Mouse (Mus musculus): ENCODE results near the gene Hspbap1. TPM values are rescaled to one million over a fixed set of nuclear protein-coding genes. Genes with fewer than 3 reads are reported as not detected.

Hspbap1 gene
- polyA plus RNA-seq (2012; ENCODE audit: insufficient read depth, insufficient read length, low replicate concordance, missing spikeins), result not detected in 2 replicates

DNA sequence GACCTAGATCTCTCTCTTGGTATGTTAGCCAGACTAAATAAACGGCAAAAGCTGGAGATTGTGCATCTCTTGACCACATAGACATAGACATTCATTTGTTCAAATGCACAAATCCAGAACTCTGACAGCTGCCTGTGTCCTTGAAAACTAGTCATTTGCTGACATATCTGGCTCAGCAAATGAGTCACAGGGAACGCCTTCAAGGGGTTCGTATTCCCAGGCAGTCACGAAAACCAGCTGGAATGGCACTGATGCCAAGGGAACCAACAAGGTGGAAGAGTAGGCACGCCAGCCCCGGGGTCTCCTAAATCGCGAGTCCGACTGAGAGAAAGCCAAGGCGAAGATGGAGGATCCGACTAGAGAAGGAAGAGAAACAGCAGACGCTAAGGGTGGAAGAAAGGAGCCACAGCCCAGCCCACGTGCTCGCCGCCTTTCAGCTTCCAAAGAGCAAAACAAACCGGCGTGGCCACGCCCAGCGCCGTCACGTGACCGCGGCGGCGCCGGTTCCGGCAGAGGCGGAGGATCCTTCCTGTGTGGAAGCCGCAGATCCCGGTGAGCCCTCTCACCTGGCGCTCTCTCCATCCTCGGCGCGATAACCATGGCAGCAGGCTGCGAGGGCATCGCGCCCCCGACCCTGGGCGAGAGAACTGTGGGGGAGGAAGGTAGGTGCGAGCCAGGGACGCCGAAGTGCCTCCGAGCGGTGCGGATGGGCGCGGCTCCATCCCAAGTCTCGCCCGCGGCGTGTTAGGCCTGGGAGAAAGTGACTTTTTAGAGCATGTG, at the start of gene Hspbap1:
Hspbap1 (plus strand) TSS at position 498 of the 780 bp plus-strand sequence.
- H3K4me3 ChIP-seq (ENCODE audit: insufficient read depth, low read depth, low read length), result peak within 1 kb of the TSS; percentile 63
- TF ChIP-seq POLR2A (IDR thresholded peaks at IDR 0.05; ENCODE audit: insufficient read depth, low read depth, low read length) (peak; percentile 77), CTCF (IDR thresholded peaks at IDR 0.05; ENCODE audit: insufficient read depth, low read depth, low read length) (no peak)
- WGBS, result under 1% methylated on average over 51 of the region's 51 CpGs
- H3K27ac ChIP-seq (ENCODE audit: insufficient read depth, low read depth, low read length), result peak within 1 kb of the TSS; percentile 26
- peaks cover 4% of the 10 kb centered on the region for H3K4me1 ChIP-seq (ENCODE audit: control insufficient read depth, insufficient read depth, low read length)

DNA sequence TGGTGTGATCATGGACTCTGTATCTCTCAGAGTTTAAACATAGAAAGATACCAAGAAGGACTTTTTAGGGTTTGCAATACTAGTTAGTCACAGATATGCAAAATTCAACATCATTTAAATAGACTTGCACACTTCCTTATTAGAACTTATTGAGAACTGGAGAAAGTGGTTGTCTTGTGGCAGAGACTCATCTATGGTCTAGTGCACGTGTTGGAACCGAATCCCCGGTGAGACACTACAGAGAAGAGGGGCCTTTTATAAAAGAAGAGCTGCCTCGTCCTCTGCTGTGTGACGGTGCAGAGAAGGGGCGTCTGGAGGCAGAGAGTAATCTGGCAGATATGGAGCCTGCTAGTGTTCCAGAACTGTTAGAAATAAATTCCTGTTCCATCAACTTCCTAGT, 45.6 kb upstream of the Hspbap1 start:
- no peak overlapping the region for H3K4me3 ChIP-seq (ENCODE audit: insufficient read depth, low read depth, low read length)
- TF ChIP-seq POLR2A (IDR thresholded peaks at IDR 0.05; ENCODE audit: insufficient read depth, low read depth, low read length), result no peak
- TF ChIP-seq CTCF (IDR thresholded peaks at IDR 0.05; ENCODE audit: insufficient read depth, low read depth, low read length), result no peak
- no peaks in the 10 kb centered on the region for H3K4me1 ChIP-seq (ENCODE audit: control insufficient read depth, insufficient read depth, low read length)
- WGBS, result 79% methylated on average over 6 of the region's 6 CpGs
- no peak overlapping the region for H3K27ac ChIP-seq (ENCODE audit: insufficient read depth, low read depth, low read length)

DNA sequence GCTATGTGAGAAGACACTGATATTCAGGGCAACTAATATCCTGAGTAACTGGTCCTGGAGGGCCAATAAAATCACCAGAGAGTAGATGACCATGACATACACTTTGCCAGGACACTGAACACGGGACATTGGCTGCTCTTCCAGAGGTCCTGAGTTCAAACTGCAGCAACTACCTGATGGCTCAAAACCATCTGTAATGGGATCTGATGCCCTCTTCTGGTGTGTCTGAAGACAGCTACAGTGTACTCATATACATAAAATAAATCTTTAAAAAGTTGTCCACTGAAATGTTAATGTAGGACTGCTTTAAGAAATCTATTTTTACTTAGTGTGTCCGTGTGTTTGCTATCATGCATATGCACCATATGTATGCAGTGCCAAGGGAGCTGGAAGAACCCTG, 43.6 kb upstream of the Hspbap1 start:
- H3K27ac ChIP-seq (ENCODE audit: insufficient read depth, low read depth, low read length), result no peak overlapping the region
- 85% methylated on average over 2 of the region's 2 CpGs for WGBS
- H3K4me3 ChIP-seq (ENCODE audit: insufficient read depth, low read depth, low read length), result no peak overlapping the region
- TF ChIP-seq CTCF (IDR thresholded peaks at IDR 0.05; ENCODE audit: insufficient read depth, low read depth, low read length) (no peak), POLR2A (IDR thresholded peaks at IDR 0.05; ENCODE audit: insufficient read depth, low read depth, low read length) (no peak)
- H3K4me1 ChIP-seq (ENCODE audit: control insufficient read depth, insufficient read depth, low read length), result no peaks in the 10 kb centered on the region

DNA sequence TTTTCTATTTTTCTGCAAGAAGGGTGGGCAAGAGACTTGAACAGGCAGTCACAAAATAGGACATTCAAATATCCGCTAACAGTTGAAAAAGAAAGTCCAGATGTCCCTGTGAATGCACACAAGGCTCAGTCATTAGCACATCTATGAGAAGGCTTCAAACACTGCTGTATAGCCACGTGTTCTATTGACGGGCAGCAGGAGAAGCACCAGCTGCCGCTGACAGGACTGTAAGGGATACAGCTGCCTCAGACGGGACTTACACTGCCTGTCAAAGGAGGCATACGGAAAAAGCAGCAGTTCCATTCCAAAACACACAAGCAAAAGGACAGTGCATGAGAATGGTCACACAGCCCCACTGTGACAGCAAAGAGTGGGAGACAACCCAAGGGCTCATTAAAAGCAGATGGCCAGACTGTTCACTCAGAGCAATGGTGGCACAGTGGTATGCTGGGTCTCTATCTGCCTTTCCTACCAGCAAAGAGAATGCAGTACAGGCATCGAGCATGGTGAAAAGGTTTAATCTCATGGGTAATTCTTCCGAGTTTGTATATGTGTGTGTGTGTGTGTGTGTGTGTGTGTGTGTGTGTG, 40.9 kb upstream of the Hspbap1 start:
- no peak for TF ChIP-seq POLR2A (IDR thresholded peaks at IDR 0.05; ENCODE audit: insufficient read depth, low read depth, low read length)
- no peak for TF ChIP-seq CTCF (IDR thresholded peaks at IDR 0.05; ENCODE audit: insufficient read depth, low read depth, low read length)
- Histone ChIP-seq H3K4me3 (ENCODE audit: insufficient read depth, low read depth, low read length) (no peak overlapping the region), H3K4me1 (ENCODE audit: control insufficient read depth, insufficient read depth, low read length) (no peaks in the 10 kb centered on the region), H3K27ac (ENCODE audit: insufficient read depth, low read depth, low read length) (no peak overlapping the region)
- WGBS, result 57% methylated on average over 8 of the region's 8 CpGs

DNA sequence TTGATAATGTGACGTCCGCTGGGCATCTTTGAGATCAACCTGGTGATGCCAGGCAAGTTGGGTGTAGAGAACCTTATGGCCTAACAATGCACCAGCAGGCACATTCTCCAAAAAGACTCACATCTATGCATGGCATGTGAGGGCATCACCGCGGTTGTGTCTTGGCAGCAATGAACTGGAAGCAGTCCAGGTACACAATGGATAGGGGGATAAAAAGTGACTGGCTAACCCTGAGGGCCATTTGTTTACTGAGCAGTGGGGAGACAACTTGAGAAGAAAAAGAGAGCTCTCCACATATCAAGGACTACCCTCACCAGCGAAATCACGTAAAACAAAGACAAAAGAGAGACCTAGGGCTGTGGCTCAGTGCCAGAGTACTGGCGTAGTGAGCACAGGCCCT, 38.1 kb upstream of the Hspbap1 start:
- 57% methylated on average over 7 of the region's 7 CpGs for WGBS

DNA sequence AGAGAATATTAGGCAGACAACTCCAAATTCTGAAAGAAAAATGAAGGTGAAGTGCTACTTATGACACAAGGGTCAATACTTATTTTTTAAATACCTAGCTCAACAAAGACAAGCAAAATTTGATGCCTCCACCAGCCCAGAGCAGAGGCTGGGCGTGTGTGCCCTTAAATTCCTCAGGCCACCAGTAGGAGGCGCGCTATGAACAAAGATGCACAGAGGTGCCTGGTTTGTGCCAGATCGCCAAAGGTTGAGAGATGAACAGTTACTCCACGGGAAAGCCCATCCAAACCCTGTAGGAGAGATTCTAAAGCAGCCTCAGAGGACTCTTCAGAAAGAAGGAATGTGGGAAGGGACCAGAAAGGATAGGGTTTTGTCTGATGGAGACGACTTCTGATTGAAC, 36.1 kb upstream of the Hspbap1 start:
- peaks cover 13% of the 10 kb centered on the region for H3K4me1 ChIP-seq (ENCODE audit: control insufficient read depth, insufficient read depth, low read length)
- no peak overlapping the region for H3K4me3 ChIP-seq (ENCODE audit: insufficient read depth, low read depth, low read length)
- peak; percentile 77 for TF ChIP-seq CTCF (IDR thresholded peaks at IDR 0.05; ENCODE audit: insufficient read depth, low read depth, low read length)
- no peak for TF ChIP-seq POLR2A (IDR thresholded peaks at IDR 0.05; ENCODE audit: insufficient read depth, low read depth, low read length)
- H3K27ac ChIP-seq (ENCODE audit: insufficient read depth, low read depth, low read length), result no peak overlapping the region
- 26% methylated on average over 6 of the region's 6 CpGs for WGBS

More for the DNA sequence above, 38.1 kb upstream of the Hspbap1 start:
- H3K4me1 ChIP-seq (ENCODE audit: control insufficient read depth, insufficient read depth, low read length), result 0 out of 2 replicates have a peak, but pooled peaks cover 1% of the 10 kb centered on the region
- H3K27ac ChIP-seq (ENCODE audit: insufficient read depth, low read depth, low read length), result no peak overlapping the region
- TF ChIP-seq CTCF (IDR thresholded peaks at IDR 0.05; ENCODE audit: insufficient read depth, low read depth, low read length) (no peak), POLR2A (IDR thresholded peaks at IDR 0.05; ENCODE audit: insufficient read depth, low read depth, low read length) (no peak)
- H3K4me3 ChIP-seq (ENCODE audit: insufficient read depth, low read depth, low read length), result no peak overlapping the region

DNA sequence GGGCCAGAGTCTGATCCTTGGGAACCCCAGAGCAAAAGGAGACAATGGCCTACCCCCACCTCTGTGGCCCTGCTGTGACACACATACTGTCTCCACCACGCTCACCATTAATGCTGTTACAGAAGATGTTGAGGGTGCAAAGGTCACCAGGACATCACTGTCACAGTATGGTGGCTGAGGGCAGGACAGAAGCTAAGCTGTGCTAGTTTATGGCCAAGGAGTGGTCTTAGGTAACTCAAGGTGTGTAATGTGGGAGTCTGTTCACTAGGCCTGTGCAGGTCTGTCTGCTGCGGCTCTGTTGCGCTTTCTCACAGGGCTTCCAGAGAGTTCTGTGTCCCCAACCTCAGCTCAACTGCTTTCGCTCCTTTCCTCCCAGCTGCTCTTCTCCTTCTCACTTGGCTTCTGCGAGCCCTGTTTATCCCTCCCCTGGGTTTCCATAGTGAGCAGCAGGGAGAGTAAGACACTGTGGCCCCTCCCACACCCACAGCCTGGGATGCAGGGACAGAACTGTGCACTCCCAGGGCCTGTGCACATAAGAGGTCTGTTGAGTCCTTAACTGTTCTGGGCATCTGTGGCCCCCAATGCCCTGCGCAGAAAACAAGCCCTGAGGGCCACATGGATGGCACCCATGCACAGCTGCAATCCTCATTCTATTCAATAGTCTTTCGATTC, 31.9 kb upstream of the Hspbap1 start:
- no peak overlapping the region for H3K4me3 ChIP-seq (ENCODE audit: insufficient read depth, low read depth, low read length)
- peaks cover 19% of the 10 kb centered on the region for H3K4me1 ChIP-seq (ENCODE audit: control insufficient read depth, insufficient read depth, low read length)
- 0 out of 2 replicates have a peak overlapping the region, but pooled peaks have one; percentile 2 for H3K27ac ChIP-seq (ENCODE audit: insufficient read depth, low read depth, low read length)
- 52% methylated on average over 7 of the region's 7 CpGs for WGBS
- no peak for TF ChIP-seq CTCF (IDR thresholded peaks at IDR 0.05; ENCODE audit: insufficient read depth, low read depth, low read length)
- TF ChIP-seq POLR2A (IDR thresholded peaks at IDR 0.05; ENCODE audit: insufficient read depth, low read depth, low read length), result no peak

DNA sequence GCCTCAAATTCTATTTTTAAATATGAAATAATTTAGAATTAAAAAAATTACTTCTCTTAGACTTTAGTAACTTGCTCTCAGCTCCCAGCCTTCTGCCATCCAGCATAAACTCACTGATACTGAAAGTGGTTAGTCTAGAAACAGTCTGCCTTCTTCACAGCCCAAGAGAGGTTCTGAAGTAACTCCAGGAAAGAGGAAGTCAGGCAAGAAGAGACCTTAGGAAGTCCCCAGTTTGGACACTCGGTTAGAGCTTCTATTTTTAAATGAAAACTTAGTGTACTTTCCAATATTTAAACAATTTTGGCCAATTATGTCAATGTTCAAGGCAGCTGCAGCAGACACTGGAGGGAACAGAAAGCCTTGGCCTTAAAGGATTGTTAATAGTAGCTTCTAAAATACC, 30.6 kb upstream of the Hspbap1 start:
- WGBS, result 52% methylated on average over 1 of the region's 1 CpGs
- Histone ChIP-seq H3K27ac (ENCODE audit: insufficient read depth, low read depth, low read length) (no peak overlapping the region), H3K4me3 (ENCODE audit: insufficient read depth, low read depth, low read length) (no peak overlapping the region), H3K4me1 (ENCODE audit: control insufficient read depth, insufficient read depth, low read length) (peaks cover 19% of the 10 kb centered on the region)
- TF ChIP-seq CTCF (IDR thresholded peaks at IDR 0.05; ENCODE audit: insufficient read depth, low read depth, low read length) (no peak), POLR2A (IDR thresholded peaks at IDR 0.05; ENCODE audit: insufficient read depth, low read depth, low read length) (no peak)

DNA sequence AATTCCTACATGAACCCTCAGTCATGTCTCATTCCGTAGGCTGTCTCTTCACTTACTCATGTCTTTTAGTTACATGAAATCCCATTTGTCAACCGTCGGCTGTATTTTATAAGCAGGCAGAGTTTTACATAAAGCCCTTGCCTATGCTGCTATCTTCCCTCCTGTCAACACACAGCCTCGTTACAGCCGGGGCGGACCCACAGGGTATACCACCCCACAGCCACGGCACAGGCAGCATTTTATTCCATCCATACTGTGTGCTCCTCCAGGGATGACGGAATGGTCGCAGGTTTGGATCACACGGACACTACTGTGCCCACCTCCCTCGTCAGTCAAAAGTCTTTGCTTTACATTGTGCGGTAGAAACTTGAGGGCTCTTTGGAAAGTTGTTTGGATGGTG, 29.8 kb upstream of the Hspbap1 start:
- TF ChIP-seq POLR2A (IDR thresholded peaks at IDR 0.05; ENCODE audit: insufficient read depth, low read depth, low read length), result no peak
- TF ChIP-seq CTCF (IDR thresholded peaks at IDR 0.05; ENCODE audit: insufficient read depth, low read depth, low read length), result no peak
- no peak overlapping the region for H3K27ac ChIP-seq (ENCODE audit: insufficient read depth, low read depth, low read length)
- 75% methylated on average over 12 of the region's 12 CpGs for WGBS

More for the DNA sequence above, 29.8 kb upstream of the Hspbap1 start:
- H3K4me1 ChIP-seq (ENCODE audit: control insufficient read depth, insufficient read depth, low read length), result peaks cover 19% of the 10 kb centered on the region
- no peak overlapping the region for H3K4me3 ChIP-seq (ENCODE audit: insufficient read depth, low read depth, low read length)

All from olfactory bulb, adult 2 months (tissue).